Mouse (Mus musculus): ENCODE measurements around the gene Gpr153. TPM values are rescaled to one million over a fixed set of nuclear protein-coding genes. Genes with fewer than 3 reads are reported as not detected.
A peak's percentile ranks its signal among the peaks of the same experiment; 100 is the strongest.

Gpr153 gene
- polyA plus RNA-seq, 1 experiment from 2014 or later = 9.0 TPM

GRCm38 (mm10) chr4:152267748-152268369 lies 6.2 kb upstream of the Gpr153 start:
- peaks cover 30% of the 10 kb centered on the region for H3K36me3 ChIP-seq
- H3K4me2 ChIP-seq = no peak overlapping the region
- H3K4me3 ChIP-seq = no peak overlapping the region
- H3K9ac ChIP-seq = no peak overlapping the region
- H3K27me3 ChIP-seq = peaks cover 47% of the 10 kb centered on the region
- H3K27ac ChIP-seq = 0 out of 2 replicates have a peak overlapping the region, but pooled peaks have one; percentile 12
- ATAC-seq (ENCODE audit: low FRiP score) = no peak
- peaks cover 61% of the 10 kb centered on the region for H3K4me1 ChIP-seq (replicated peaks)
- no peaks in the 10 kb centered on the region for H3K9me3 ChIP-seq
- WGBS = 66% methylated on average over 13 of the region's 13 CpGs

- Histone ChIP-seq H3K4me2 (no peak overlapping the region), H3K27ac (no peak overlapping the region), H3K36me3 (peaks cover 24% of the 10 kb centered on the region), H3K9ac (no peak overlapping the region), H3K4me3 (no peak overlapping the region), H3K27me3 (peaks cover 59% of the 10 kb centered on the region), H3K4me1 (replicated peaks) (peaks cover 64% of the 10 kb centered on the region), H3K9me3 (no peaks in the 10 kb centered on the region)
- 90% methylated on average over 13 of the region's 13 CpGs for WGBS
- ATAC-seq (ENCODE audit: low FRiP score) = no peak
Measured at GRCm38 (mm10) chr4:152269967-152270366, 4.1 kb upstream of the Gpr153 start.

GRCm38 (mm10) chr4:152270599-152270998 lies 3.4 kb upstream of the Gpr153 start:
- Histone ChIP-seq H3K27me3 (peaks cover 66% of the 10 kb centered on the region), H3K9me3 (no peaks in the 10 kb centered on the region), H3K9ac (no peak overlapping the region), H3K4me3 (no peak overlapping the region), H3K27ac (no peak overlapping the region), H3K4me2 (no peak overlapping the region), H3K36me3 (peaks cover 24% of the 10 kb centered on the region), H3K4me1 (replicated peaks) (peaks cover 65% of the 10 kb centered on the region)
- no peak for ATAC-seq (ENCODE audit: low FRiP score)
- WGBS = 61% methylated on average over 9 of the region's 9 CpGs

DNA sequence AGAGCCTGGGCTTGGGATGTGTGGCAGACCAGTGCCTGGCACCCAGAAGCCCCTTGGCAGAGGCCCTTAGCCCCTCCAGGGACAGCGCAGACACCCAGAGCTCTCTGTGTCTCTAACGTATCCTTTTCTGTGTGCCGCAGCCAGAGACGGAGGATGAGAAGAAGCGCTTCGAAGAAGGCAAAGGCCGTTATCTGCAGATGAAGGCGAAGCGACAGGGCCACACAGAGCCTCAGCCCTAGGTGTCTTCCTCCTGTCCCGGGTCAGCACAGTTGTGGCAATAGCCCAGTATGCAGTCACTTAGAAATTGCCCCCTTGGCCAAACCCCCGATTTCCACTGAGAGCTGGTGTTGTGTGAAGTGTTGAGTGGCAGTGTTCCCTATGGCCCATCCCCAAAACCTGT lies 2.7 kb upstream of the Gpr153 start:
- WGBS = 91% methylated on average over 11 of the region's 11 CpGs

DNA sequence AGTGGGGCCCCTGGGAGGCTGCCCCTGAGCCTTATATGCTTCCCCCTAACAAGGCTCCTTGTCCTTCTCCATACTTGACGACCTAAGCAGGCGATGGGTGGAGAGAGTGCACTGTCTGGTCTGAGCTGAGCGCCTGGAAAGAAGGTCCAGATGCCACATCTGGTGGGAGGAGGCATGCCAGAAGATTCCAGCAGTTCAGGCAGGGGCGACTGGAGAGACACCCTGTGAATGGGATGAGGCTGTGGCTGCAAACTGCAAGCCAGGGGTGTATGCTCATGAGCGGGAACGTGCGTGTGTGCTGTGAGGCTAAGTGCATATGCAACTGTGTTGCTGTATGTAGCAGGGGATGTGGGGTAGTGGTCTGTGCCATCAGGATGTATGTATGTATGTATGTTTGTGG lies 2.0 kb upstream of the Gpr153 start:
- ATAC-seq (ENCODE audit: low FRiP score) = no peak
- 73% methylated on average over 7 of the region's 7 CpGs for WGBS
- no peak overlapping the region for H3K4me3 ChIP-seq
- no peak overlapping the region for H3K4me2 ChIP-seq
- H3K27me3 ChIP-seq = peaks cover 80% of the 10 kb centered on the region
- peaks cover 56% of the 10 kb centered on the region for H3K4me1 ChIP-seq (replicated peaks)
- no peaks in the 10 kb centered on the region for H3K9me3 ChIP-seq
- H3K9ac ChIP-seq = no peak overlapping the region; the same call in 1 of the 2 replicates
- peaks cover 24% of the 10 kb centered on the region for H3K36me3 ChIP-seq
- no peak overlapping the region for H3K27ac ChIP-seq

More for the DNA sequence above, 2.7 kb upstream of the Gpr153 start:
- H3K4me2 ChIP-seq = no peak overlapping the region
- H3K36me3 ChIP-seq = peaks cover 24% of the 10 kb centered on the region
- no peak overlapping the region for H3K27ac ChIP-seq
- peaks cover 73% of the 10 kb centered on the region for H3K27me3 ChIP-seq
- no peak overlapping the region for H3K9ac ChIP-seq
- no peaks in the 10 kb centered on the region for H3K9me3 ChIP-seq
- H3K4me3 ChIP-seq = no peak overlapping the region
- peaks cover 58% of the 10 kb centered on the region for H3K4me1 ChIP-seq (replicated peaks)
- ATAC-seq (ENCODE audit: low FRiP score) = no peak

- H3K4me3 ChIP-seq = no peak overlapping the region
- peaks cover 85% of the 10 kb centered on the region for H3K27me3 ChIP-seq
- H3K9me3 ChIP-seq = no peaks in the 10 kb centered on the region
- peak overlapping the region; percentile 61 for H3K27ac ChIP-seq
- peaks cover 52% of the 10 kb centered on the region for H3K4me1 ChIP-seq (replicated peaks)
- H3K4me2 ChIP-seq = no peak overlapping the region
- peak overlapping the region; percentile 39; the same call in 1 of the 2 replicates for H3K9ac ChIP-seq
- WGBS = 49% methylated on average over 9 of the region's 9 CpGs
- ATAC-seq (ENCODE audit: low FRiP score) = no peak
- peaks cover 24% of the 10 kb centered on the region for H3K36me3 ChIP-seq
Measured at GRCm38 (mm10) chr4:152272449-152273049, 1.5 kb upstream of the Gpr153 start.

DNA sequence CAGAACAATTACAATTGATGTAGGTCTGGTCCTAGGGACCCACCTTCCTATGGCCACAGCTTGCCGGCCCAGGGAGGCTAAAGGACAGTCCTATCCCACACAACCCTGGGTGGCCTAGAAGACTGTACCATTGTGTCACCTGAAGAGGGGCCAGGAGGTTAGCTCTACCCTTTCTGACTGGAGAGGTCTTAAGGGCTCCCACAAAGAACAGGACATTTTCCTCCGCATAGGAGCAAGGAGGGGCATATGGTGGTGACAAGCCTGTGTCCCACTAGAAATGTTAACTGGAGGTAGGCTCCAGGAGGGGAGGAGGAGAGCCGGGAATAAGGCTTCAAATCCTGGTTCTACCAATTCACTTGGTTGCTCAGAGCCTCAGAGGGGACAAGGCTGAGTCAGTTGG lies 841 bp upstream of the Gpr153 start:
- ATAC-seq (ENCODE audit: low FRiP score) = 0 out of 2 replicates have a peak, but pooled peaks have one; percentile 9
- H3K9ac ChIP-seq = peak overlapping the region; percentile 90; the same call in 1 of the 2 replicates
- no peak overlapping the region for H3K4me3 ChIP-seq
- 17% methylated on average over 3 of the region's 3 CpGs for WGBS
- peaks cover 20% of the 10 kb centered on the region for H3K36me3 ChIP-seq
- peak overlapping the region; percentile 61 for H3K27ac ChIP-seq
- H3K9me3 ChIP-seq = no peaks in the 10 kb centered on the region
- peaks cover 91% of the 10 kb centered on the region for H3K27me3 ChIP-seq
- H3K4me1 ChIP-seq (replicated peaks) = peaks cover 46% of the 10 kb centered on the region
- peak overlapping the region; percentile 88 for H3K4me2 ChIP-seq

- peak overlapping the region; percentile 59 for H3K4me3 ChIP-seq
- peaks cover 14% of the 10 kb centered on the region for H3K36me3 ChIP-seq
- WGBS = 0% methylated on average over 20 of the region's 20 CpGs
- peaks cover 36% of the 10 kb centered on the region for H3K4me1 ChIP-seq (replicated peaks)
- peak overlapping the region; percentile 61 for H3K27ac ChIP-seq
- no peaks in the 10 kb centered on the region for H3K9me3 ChIP-seq
- peak overlapping the region; percentile 88 for H3K4me2 ChIP-seq
- ATAC-seq (ENCODE audit: low FRiP score) = peak; percentile 30
- peak overlapping the region; percentile 90 for H3K9ac ChIP-seq
- H3K27me3 ChIP-seq = peaks cover 93% of the 10 kb centered on the region
Measured at GRCm38 (mm10) chr4:152274681-152275131, 674 bp downstream of the Gpr153 start.

- Histone ChIP-seq H3K27ac (no peak overlapping the region), H3K4me1 (replicated peaks) (peaks cover 36% of the 10 kb centered on the region), H3K4me3 (no peak overlapping the region), H3K9me3 (no peaks in the 10 kb centered on the region), H3K27me3 (peaks cover 93% of the 10 kb centered on the region), H3K9ac (no peak overlapping the region), H3K36me3 (peaks cover 26% of the 10 kb centered on the region), H3K4me2 (no peak overlapping the region)
- 57% methylated on average over 10 of the region's 10 CpGs for WGBS
- ATAC-seq (ENCODE audit: low FRiP score) = no peak
Measured at GRCm38 (mm10) chr4:152276389-152277347, 2.6 kb downstream of the Gpr153 start.

GRCm38 (mm10) chr4:152277916-152278315 lies 3.9 kb downstream of the Gpr153 start:
- WGBS = 74% methylated on average over 2 of the region's 2 CpGs
- Histone ChIP-seq H3K36me3 (peaks cover 21% of the 10 kb centered on the region), H3K4me2 (no peak overlapping the region), H3K27ac (no peak overlapping the region), H3K4me3 (no peak overlapping the region), H3K27me3 (peaks cover 93% of the 10 kb centered on the region), H3K4me1 (replicated peaks) (peaks cover 29% of the 10 kb centered on the region), H3K9me3 (no peaks in the 10 kb centered on the region), H3K9ac (no peak overlapping the region)
- ATAC-seq (ENCODE audit: low FRiP score) = no peak

GRCm38 (mm10) chr4:152278986-152279385 lies 5.0 kb downstream of the Gpr153 start:
- Histone ChIP-seq H3K9ac (no peak overlapping the region), H3K27ac (no peak overlapping the region), H3K4me2 (no peak overlapping the region), H3K4me3 (no peak overlapping the region), H3K36me3 (peaks cover 21% of the 10 kb centered on the region), H3K9me3 (no peaks in the 10 kb centered on the region), H3K27me3 (peaks cover 98% of the 10 kb centered on the region), H3K4me1 (replicated peaks) (peaks cover 26% of the 10 kb centered on the region)
- 85% methylated on average over 23 of the region's 23 CpGs for WGBS
- ATAC-seq (ENCODE audit: low FRiP score) = no peak

GRCm38 (mm10) chr4:152281601-152282000 lies 7.6 kb downstream of the Gpr153 start:
- no peak for ATAC-seq (ENCODE audit: low FRiP score)
- peaks cover 98% of the 10 kb centered on the region for H3K27me3 ChIP-seq
- H3K9ac ChIP-seq = no peak overlapping the region
- 61% methylated on average over 15 of the region's 15 CpGs for WGBS
- peaks cover 22% of the 10 kb centered on the region for H3K4me1 ChIP-seq (replicated peaks)
- H3K36me3 ChIP-seq = peaks cover 21% of the 10 kb centered on the region
- no peak overlapping the region for H3K4me3 ChIP-seq
- no peaks in the 10 kb centered on the region for H3K9me3 ChIP-seq
- H3K27ac ChIP-seq = no peak overlapping the region
- H3K4me2 ChIP-seq = no peak overlapping the region
